Comparison of ENCODE assay signal across 9 mouse cellular contexts in the genomic region with DNA sequence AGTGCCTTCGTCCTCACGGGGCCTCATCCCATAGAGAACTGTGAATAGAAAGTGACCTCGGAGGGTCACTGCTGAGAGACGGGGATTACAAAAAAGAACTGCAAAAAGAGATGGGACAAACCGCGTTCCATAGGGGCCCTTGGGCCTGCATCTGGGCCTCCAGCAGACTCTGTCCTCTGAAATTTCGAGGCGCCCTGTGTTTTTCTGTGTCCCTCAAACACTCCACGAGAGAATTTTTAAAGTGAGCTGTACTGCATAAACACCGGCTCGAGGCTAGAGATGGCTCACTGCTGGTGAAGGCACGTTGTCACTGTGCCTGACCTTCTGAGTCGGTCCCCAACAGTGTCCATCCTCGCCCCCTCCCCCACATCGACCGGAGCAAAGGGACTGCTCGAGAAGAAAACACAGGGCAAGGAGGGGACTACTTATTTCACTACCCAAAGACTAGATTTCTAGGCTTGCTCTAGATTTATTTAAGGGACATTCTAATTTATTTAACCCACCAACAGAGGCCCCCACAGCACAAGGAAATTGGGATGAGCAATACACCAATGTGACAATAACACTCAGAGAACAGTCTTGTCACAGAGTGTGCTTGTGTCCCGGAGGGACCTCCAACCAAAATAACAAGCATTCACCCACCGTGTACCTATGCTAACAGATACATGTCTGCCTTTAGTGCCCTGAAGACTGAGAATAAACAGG.
DNase-seq lines count a peak whose midpoint lies in the region; ATAC-seq and TF ChIP-seq lines count a peak whose summit lies in the region.
"Had no signal": no experiment of that assay in that cellular context is flagged by ENCODE, and none has a peak within 500 bp of the region (broad histone marks: within the 10 kb centered on the region; RNA-seq: fewer than 3 reads in every experiment).

No protein-coding gene starts in this region.

- no peak overlapping the region for H3K27ac ChIP-seq in heart, adult 2 months
- H3K27ac ChIP-seq in neural tube, embryonic 15.5 days (replicated peaks): no peak overlapping the region
- H3K27ac ChIP-seq: limb, embryonic 15.5 days had no signal

- no peak overlapping the region for H3K9ac ChIP-seq in heart, adult 2 months (ENCODE audit: low read depth, low read length)
- no peak overlapping the region; the same call in 1 of the 2 replicates for H3K9ac ChIP-seq in neural tube, embryonic 15.5 days (replicated peaks)
- H3K9ac ChIP-seq: limb, embryonic 15.5 days had no signal

- peak; percentile 54 for TF ChIP-seq CTCF in heart, adult 2 months (IDR thresholded peaks at IDR 0.05)

- H3K4me1 ChIP-seq in heart, adult 2 months (ENCODE audit: control insufficient read depth, insufficient read depth, low read length): no peaks in the 10 kb centered on the region
- peaks cover 30% of the 10 kb centered on the region for H3K4me1 ChIP-seq in neural tube, embryonic 15.5 days

- no peaks in the 10 kb centered on the region for H3K79me2 ChIP-seq in heart, adult 2 months (replicated peaks; ENCODE audit: control insufficient read depth, insufficient read depth, low read length)

- WGBS in heart, adult 2 months: 43% methylated on average over 19 of the region's 19 CpGs
- WGBS in neural tube, embryonic 15.5 days: 10% methylated on average over 19 of the region's 19 CpGs

- no peaks in the 10 kb centered on the region for H3K36me3 ChIP-seq in heart, adult 2 months (ENCODE audit: control insufficient read depth, insufficient read depth, low read length)
- no peaks in the 10 kb centered on the region for H3K36me3 ChIP-seq in neural tube, embryonic 15.5 days
- H3K36me3 ChIP-seq: limb, embryonic 15.5 days had no signal

- no peak for DNase-seq in frontal cortex, postnatal 10 days (ENCODE audit: low spot score in 2 of 2)
- peak; percentile 6 for DNase-seq in adipocyte (ENCODE audit: low spot score)
- peak in 1 of 2 experiments; percentile 40 for DNase-seq in heart, adult 2 months
- DNase-seq in kidney, postnatal 14 days: peak; percentile 32
- DNase-seq in gastrocnemius, postnatal 25 days: no peak
- no peak for DNase-seq in cerebellum, adult 11 months

- TF ChIP-seq EP300 in heart, adult 2 months (IDR thresholded peaks at IDR 0.05; ENCODE audit: insufficient read depth, low read depth, low read length): no peak

- no peak for TF ChIP-seq POLR2A in heart, adult 2 months (IDR thresholded peaks at IDR 0.05; ENCODE audit: insufficient read depth, low read depth, low read length)

- peak overlapping the region; percentile 22 for H3K4me2 ChIP-seq in neural tube, embryonic 15.5 days
- H3K4me2 ChIP-seq: limb, embryonic 15.5 days had no signal

- no peaks in the 10 kb centered on the region for H3K9me3 ChIP-seq in neural tube, embryonic 15.5 days (replicated peaks)
- H3K9me3 ChIP-seq: limb, embryonic 15.5 days had no signal

- no peak overlapping the region for H3K4me3 ChIP-seq in heart, adult 2 months
- H3K4me3 ChIP-seq in neural tube, embryonic 15.5 days (replicated peaks): no peak overlapping the region
- H3K4me3 ChIP-seq: limb, embryonic 15.5 days had no signal

- H3K27me3 ChIP-seq in heart, adult 2 months (ENCODE audit: control insufficient read depth, insufficient read depth, low read length): no peaks in the 10 kb centered on the region
- H3K27me3 ChIP-seq in neural tube, embryonic 15.5 days (replicated peaks): no peaks in the 10 kb centered on the region

- intact Hi-C loops in heart, adult 2 months (cut with DNase I): loop anchor here (1.0 kb wide), 1 partner anchor 224 kb away; no protein-coding TSS in a partner anchor

- ATAC-seq in frontal cortex, adult (ENCODE audit: low TSS enrichment): 0 out of 2 replicates have a peak, but pooled peaks have one; percentile 24
- ATAC-seq in neural tube, embryonic 15.5 days (ENCODE audit: low FRiP score): 0 out of 2 replicates have a peak, but pooled peaks have one; percentile 22

Comparison
In these comparisons a context has a peak if more than half of its experiments do, and no peak if none do; other contexts are left out.
1. DNase-seq: peak in adipocyte (single experiment) and kidney, postnatal 14 days (single experiment); none in frontal cortex, postnatal 10 days (0 of 2), gastrocnemius, postnatal 25 days (single experiment) and cerebellum, adult 11 months (single experiment).